Mouse (Mus musculus) adipocyte (in vitro differentiated cells): ENCODE data around the gene Olfr1048.
"Not testable (repeated sequence)": the region's sequence is repeated elsewhere in the genome, so short reads cannot be mapped to it uniquely, and the experiment has no call there.

Experiments used
- DNase-seq: peaks from one replicate; pipeline ENCODE4 v3.0.0-alpha.2; 2016; ENCODE audit warnings: low spot score

Olfr1048 gene

GRCm38 (mm10) chr2:86240189-86240588 lies at the start of gene Olfr1048:
Olfr1048 (minus strand) TSS chr2:86240289.
- DNase-seq = no peak

GRCm38 (mm10) chr2:86278988-86279387 lies 38.9 kb upstream of the Olfr1048 start, which contains the start of gene Olfr1051:
Olfr1051 (minus strand) TSS chr2:86279088.
- DNase-seq = not testable (repeated sequence)

- DNase-seq = not testable (repeated sequence)
Observed at GRCm38 (mm10) chr2:86258228-86258627, 18.1 kb upstream of the Olfr1048 start, which contains the start of gene Olfr1049. Olfr1049 (minus strand) TSS chr2:86258328.

- no peak for DNase-seq
Observed at GRCm38 (mm10) chr2:86231301-86231700, 8.8 kb downstream of the Olfr1048 start, which contains the start of gene Olfr1047. Olfr1047 (minus strand) TSS chr2:86231401.

GRCm38 (mm10) chr2:86219214-86219613 lies 20.9 kb downstream of the Olfr1048 start, which contains the start of gene Olfr1046:
Olfr1046 (minus strand) TSS chr2:86219314.
- DNase-seq = no peak

GRCm38 (mm10) chr2:86202909-86203308 lies 37.2 kb downstream of the Olfr1048 start, which contains the start of gene Olfr1045:
Olfr1045 (minus strand) TSS chr2:86203009.
- DNase-seq = no peak

GRCm38 (mm10) chr2:86195863-86196262 lies 44.2 kb downstream of the Olfr1048 start:
- no peak for DNase-seq

GRCm38 (mm10) chr2:86185583-86185982 lies 54.5 kb downstream of the Olfr1048 start, which contains the start of gene Olfr52:
Olfr52 (minus strand) TSS chr2:86185683.
- no peak for DNase-seq
